Mouse (Mus musculus) retina, postnatal 1 day (tissue): ENCODE results near the gene Cdc37.

ENCODE experiments used
- DNase-seq: peaks from one replicate; pipeline ENCODE4 v3.0.0-alpha.2; 2012

Gene Cdc37

GRCm38 (mm10) chr9:21167140-21168097, 17.6 kb upstream of the Cdc37 start:
- DNase-seq, result no peak

DNA sequence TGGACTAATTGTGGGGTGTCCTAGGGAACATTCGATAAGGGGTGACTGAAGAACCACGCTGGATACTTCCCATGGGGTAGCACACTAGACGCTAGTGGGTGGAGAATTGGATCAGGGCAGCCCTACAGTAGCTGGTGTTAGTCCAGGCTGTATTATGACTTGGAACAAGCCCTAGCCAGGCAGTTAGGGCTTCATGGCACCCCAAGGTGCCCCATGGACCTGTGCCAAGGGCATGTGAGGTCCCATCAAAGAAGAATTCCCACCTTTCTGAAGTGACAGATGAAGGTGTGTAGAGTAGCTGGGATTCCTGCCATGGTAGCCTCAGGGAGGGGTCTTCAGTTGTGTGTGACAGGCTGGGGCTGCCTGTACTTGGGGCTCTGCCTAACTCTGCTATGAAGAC, 16.7 kb upstream of the Cdc37 start:
- no peak for DNase-seq

- DNase-seq, result peak; percentile 64
These were observed 16.2 kb upstream of the Cdc37 start for GRCm38 (mm10) chr9:21165952-21166451.

- DNase-seq, result peak; percentile 66
These were observed 15.5 kb upstream of the Cdc37 start, which contains the start of gene Pde4a for GRCm38 (mm10) chr9:21165041-21165951. Pde4a (plus strand) TSS chr9:21165714.

GRCm38 (mm10) chr9:21164072-21164471, 14.3 kb upstream of the Cdc37 start:
- DNase-seq, result peak; percentile 38

GRCm38 (mm10) chr9:21163086-21164050, 13.6 kb upstream of the Cdc37 start:
- no peak for DNase-seq

DNA sequence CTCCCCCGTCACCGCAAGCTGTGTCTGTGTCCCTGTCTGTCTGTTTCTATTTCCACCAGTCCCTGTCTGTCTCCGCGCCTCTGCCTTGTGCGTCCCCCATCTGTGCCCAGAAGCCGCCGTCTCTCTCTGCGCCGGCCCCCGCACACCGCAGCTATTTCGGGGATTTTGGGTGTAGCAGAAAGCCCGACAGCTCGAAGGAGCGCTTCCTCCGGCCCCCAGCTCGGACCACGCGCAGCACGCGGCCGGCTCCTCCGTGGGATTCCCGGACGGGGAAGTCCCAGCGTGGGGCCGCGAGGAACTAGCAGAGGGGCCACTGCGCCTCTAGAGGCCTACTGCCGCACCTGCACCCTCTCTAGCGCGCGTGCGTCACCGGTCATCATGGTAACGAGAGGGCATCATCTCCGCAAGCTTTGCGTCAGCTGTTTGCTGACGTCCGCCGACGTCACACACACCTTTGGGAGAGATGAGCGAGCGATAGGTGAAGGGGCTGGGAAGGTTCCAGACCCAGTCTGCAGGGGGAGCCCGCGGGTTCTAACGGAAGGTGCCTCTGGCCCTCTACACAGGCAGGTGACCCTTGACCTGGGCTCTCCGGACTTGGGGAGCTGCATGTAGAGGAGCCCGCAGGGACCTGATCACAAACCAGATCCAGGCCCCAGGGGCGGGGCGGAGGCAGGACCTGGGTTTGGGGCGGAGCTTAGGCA, 11.6 kb upstream of the Cdc37 start:
- peak; percentile 93 for DNase-seq

DNA sequence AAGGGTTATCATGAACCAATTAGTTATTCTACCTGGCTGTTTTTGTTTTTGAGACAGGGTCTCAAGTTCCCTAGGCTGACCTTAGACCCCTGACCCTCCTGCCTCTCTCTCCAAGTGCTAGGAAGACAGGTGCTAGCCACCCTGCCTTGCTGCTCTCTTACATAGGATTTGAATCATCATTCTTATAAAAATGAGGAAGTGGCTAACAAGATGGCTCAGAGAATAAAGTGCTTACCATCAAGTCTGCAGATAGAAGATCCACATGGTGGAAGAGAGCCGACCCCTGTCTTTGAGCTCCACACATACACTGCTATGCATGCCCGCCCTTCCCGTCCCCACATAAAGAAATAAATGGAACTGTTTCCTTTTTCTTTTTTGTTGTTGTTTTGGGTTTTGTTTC, 5.0 kb upstream of the Cdc37 start:
- DNase-seq, result no peak

DNA sequence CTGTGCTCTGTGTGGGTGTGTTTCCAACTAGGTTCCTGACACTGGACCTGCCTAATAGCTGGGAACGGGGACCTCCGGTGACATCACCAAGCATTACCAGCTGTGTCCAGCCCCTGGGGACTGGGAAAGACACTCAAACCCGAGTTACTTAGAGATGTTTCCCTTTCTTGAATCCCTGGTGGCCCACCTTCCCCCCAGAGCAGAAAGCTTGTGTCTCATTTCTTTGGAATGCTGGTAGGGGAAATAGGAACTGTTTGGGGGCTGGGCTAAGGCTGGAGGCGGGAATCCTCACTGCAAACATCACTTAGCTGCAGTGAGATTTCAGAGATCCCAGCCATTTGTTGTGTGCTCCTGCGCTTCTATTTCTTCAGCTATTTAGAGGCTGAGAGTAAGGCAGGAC, 4.1 kb upstream of the Cdc37 start:
- peak; percentile 21 for DNase-seq

DNA sequence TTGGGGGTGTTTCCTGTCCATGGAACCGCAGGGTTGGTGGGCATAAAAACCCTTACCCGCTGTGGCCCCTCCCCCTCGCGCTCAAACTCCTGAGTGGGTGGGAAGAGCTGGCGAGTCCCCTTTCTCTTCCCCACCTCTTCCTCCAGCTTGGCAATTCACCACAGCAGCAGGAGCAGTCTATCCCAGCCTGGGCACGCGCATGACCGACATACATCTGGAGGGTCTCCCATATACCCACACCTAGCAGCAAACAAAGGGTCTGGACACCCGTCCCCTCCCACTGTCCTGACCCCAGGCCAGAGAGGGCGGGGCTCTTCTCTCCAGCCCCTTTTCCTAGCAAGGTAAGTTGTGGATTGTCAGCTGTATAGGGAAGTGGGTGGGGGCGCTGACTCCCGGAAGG, 3.5 kb upstream of the Cdc37 start:
- peak; percentile 25 for DNase-seq

DNA sequence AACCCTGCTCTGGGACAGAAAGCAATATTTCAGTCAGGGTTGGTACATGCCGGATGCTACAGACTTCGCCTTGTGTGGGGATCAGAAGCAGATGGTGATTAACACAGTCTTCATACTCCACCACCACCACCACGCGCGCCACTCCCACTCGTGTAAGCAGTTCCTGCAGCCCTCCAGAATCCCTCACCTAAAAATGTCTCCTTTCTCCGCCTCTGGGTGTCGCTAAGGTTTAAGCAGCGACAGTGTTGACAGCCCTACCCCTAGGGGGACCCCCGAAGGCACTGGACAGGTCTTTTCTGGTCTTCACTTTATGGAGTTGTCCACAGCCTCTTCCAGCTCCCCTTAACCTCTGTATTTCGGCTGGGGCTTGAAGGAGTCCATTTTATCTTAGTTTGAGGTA, 2.9 kb upstream of the Cdc37 start:
- DNase-seq, result peak; percentile 82

DNA sequence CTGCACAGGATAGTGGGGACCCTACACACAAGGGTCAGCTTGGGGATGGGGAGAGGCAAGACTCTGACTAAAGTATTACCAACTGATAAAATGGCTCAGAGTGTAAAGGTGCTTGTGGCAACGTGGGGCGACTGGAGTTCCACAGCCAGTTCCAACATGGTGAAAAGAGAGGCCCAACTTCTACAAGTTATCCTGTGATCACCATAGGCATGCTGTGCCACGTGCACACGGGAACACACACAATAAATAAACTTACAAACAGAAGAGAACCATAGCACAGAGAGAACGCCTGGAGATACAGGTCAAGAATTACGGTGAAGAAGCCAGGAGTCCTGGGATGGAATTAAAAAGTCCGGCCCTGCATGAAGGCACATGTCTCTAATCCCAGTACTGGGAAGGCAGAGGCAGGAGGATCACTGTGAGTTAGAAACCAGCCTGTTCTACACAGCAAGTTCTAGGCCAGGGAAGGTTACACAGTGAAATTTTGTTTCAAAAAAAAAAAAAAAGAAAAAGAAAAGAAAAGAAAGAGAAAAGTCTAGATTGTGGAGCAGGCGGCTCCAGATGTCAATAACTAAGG, 617 bp downstream of the Cdc37 start:
- DNase-seq, result no peak

- DNase-seq, result no peak
These were observed 1.4 kb downstream of the Cdc37 start for GRCm38 (mm10) chr9:21148427-21148826.

DNA sequence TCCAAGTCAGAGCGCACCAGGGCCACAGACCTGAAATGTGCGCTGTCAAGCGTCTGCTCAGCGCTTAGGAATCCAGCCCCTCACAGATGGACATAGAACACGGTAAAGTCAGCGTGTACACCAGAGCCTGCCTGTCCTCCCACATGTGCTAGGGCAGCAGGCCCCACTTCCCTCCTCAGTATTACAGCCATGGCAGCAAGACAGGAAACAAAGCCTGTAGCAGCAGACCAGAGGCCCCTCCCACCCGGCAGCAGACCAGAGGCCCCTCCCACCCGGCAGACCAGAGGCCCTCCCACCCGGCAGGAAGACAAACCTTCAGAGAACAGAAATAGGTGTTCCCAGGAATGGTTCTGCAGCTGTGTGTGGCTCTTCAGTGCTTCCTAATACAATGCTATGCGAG, 3.1 kb downstream of the Cdc37 start:
- peak; percentile 24 for DNase-seq

- DNase-seq, result no peak
These were observed 4.4 kb downstream of the Cdc37 start for GRCm38 (mm10) chr9:21145431-21145830.

DNA sequence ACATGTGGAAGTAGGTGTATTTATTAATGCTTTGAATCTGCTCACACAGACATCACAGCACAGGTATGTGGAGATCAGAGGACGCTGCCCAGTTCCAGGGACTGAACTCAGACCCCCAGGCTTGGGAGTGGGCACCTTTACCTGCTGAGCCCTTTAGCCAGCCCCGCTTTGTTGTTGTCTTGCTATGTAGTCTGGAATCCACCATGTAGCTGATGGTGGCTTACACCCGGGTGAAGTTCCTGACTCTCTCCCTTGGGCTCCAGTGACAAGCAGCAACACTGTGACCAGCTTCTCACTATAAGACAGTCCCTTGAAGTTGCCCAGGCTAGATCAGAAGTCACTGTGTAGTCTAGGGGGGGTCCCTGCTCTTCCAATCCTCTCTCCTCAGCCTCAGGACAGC, 5.4 kb downstream of the Cdc37 start:
- DNase-seq, result no peak

DNA sequence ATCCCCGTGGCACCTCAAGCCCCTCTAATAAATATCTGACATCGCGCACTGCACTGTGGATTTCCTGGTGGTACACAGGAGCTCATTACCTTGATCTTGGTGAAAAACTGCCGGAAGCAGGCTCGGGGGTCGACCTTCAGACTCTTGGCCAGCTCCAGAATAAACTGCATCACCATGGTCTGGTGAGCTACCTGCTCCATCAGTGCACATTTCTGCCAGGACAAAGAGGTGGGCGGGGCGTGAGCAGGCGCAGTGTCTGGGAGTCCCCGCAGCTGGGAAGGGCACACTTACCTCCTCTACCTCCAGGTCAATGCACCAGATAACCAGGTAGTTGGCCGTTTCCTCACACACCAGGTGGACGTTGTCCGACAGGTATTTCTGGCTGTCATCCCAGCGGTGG, 7.9 kb downstream of the Cdc37 start:
- DNase-seq, result no peak

DNA sequence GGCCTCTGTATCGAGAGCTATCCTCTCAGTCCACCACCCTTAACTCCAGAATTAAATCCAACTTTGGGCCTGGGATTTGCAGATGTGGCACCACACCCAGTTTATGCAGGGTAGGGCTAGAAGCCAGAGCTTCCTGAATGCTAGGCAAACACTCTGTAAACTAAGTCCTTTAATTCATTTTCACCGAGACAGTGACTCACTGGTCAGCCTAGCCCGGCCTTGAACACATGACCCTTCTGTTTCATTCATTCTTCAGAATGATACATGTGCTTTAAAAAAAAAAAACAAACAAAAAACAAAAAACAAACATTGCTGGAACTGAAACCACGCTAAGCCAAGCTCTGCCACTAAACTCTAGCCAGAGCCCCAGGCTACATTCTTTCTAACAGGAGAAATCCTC, 11.4 kb downstream of the Cdc37 start:
- DNase-seq, result no peak

DNA sequence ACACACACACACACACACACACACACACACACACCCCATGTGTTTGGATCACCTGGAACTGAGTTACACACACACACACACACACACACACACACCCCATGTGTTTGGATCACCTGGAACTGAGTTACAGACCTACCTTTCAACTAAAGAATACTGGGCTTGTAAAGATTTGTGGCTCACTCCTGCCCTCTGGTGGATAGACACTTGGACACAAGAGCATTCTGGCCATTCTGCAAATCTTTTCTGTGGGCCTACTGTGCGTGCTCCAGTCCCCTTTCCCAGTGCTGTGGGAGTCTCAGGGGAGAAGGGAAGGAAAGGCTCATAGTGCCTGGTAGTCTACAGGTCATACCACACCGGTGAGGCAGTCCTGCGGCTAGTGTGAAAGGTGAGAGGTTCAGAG, 12.6 kb downstream of the Cdc37 start:
- DNase-seq, result peak; percentile 75

DNA sequence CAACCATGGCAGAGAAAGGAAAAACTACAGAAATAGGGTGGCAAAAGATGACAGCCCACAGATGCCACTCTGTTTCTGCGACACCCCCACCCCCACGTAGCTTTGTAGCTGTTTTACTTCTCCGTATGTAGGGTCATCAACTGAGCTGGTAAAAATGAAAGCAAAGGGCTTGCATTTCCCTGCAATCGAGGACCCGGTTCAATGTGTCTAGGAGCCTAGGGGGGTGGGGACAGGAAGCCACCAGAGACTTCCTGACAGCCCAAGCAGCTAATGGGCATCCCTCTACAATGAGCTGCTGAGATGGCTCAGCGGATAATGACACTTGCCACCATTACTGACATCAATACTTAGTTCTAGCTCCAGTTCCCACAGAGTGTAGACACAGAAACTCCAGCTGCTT, 13.4 kb downstream of the Cdc37 start:
- no peak for DNase-seq

DNA sequence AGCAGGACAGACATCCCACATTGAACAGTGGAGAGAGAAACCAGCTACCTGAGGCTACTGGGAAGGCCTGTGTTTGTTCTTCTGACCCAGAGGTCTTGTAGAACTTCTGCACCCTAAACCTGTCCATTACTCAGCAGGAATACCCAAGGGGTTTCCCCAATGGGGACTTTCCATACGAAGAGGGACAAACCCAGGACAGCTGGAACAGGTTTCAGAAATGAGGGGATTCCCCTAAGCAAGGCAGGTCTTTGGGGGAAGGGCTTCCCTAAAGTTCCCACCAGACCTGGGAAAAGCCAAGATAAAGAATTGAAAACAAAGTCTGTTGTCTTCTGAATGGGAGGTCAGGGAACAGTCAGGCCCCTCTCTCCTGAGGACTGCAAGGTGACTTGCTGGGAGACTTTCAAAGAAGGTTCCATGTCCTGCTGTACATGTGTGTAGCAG, 13.8 kb downstream of the Cdc37 start:
- no peak for DNase-seq
